ENCODE assay signal across 8 mouse cellular contexts in genomic region chr5:124628448-124629363, GRCm38 (mm10). TPM values are rescaled to one million over a fixed set of nuclear protein-coding genes. Genes with fewer than 3 reads are reported as not detected.
DNase-seq lines count a peak whose midpoint lies in the region; ATAC-seq and TF ChIP-seq lines count a peak whose summit lies in the region.

TSS of gene Atp6v0a2 (plus strand) at chr5:124628576.

- no peaks in the 10 kb centered on the region for H3K27me3 ChIP-seq in forebrain, embryonic 10.5 days (ENCODE audit: poor library complexity, severe bottlenecking)
- H3K27me3 ChIP-seq in heart, embryonic 15.5 days = no peaks in the 10 kb centered on the region
- H3K27me3 ChIP-seq in liver, embryonic 14.5 days (ENCODE audit: control insufficient read depth, insufficient read depth, low read length) = no peaks in the 10 kb centered on the region
- no peaks in the 10 kb centered on the region for H3K27me3 ChIP-seq in neural tube, embryonic 11.5 days (ENCODE audit: control insufficient read depth, insufficient read depth, low read length)
- H3K27me3 ChIP-seq in stomach, postnatal 0 days (ENCODE audit: control insufficient read depth, insufficient read depth, low read length) = no peaks in the 10 kb centered on the region

- peak within 1 kb of the TSS; percentile 85 for H3K9ac ChIP-seq in heart, embryonic 15.5 days
- H3K9ac ChIP-seq in liver, embryonic 14.5 days (replicated peaks) = peak within 1 kb of the TSS; percentile 67
- H3K9ac ChIP-seq in neural tube, embryonic 11.5 days (ENCODE audit: low read length) = peak within 1 kb of the TSS; percentile 83
- H3K9ac ChIP-seq in stomach, postnatal 0 days (ENCODE audit: low read length) = peak within 1 kb of the TSS; percentile 67

- TF ChIP-seq EP300 in liver, embryonic 14.5 days (IDR thresholded peaks at IDR 0.05; ENCODE audit: low read depth) = no peak
- TF ChIP-seq EP300 in stomach, postnatal 0 days (optimal IDR thresholded peaks at IDR 0.05) = no peak

- H3K36me3 ChIP-seq in forebrain, embryonic 10.5 days (replicated peaks) = peaks cover 37% of the 10 kb centered on the region
- H3K36me3 ChIP-seq in heart, embryonic 15.5 days = peaks cover 7% of the 10 kb centered on the region
- no peaks in the 10 kb centered on the region for H3K36me3 ChIP-seq in liver, embryonic 14.5 days (replicated peaks; ENCODE audit: control insufficient read depth, insufficient read depth, low read depth)
- H3K36me3 ChIP-seq in neural tube, embryonic 11.5 days (ENCODE audit: control insufficient read depth, insufficient read depth, low read length) = no peaks in the 10 kb centered on the region
- no peaks in the 10 kb centered on the region for H3K36me3 ChIP-seq in stomach, postnatal 0 days (ENCODE audit: control insufficient read depth, insufficient read depth, low read length)

- H3K27ac ChIP-seq in forebrain, embryonic 10.5 days = peak within 1 kb of the TSS; percentile 86
- H3K27ac ChIP-seq in heart, embryonic 15.5 days = peak within 1 kb of the TSS; percentile 92
- H3K27ac ChIP-seq in liver, embryonic 14.5 days = peak within 1 kb of the TSS; percentile 43
- H3K27ac ChIP-seq in neural tube, embryonic 11.5 days (ENCODE audit: low read depth, low read length) = no peak within 1 kb of the TSS
- peak within 1 kb of the TSS; percentile 82 for H3K27ac ChIP-seq in stomach, postnatal 0 days (replicated peaks)

- no peaks in the 10 kb centered on the region for H3K9me3 ChIP-seq in forebrain, embryonic 10.5 days
- H3K9me3 ChIP-seq in heart, embryonic 15.5 days (replicated peaks) = no peaks in the 10 kb centered on the region
- no peaks in the 10 kb centered on the region for H3K9me3 ChIP-seq in liver, embryonic 14.5 days (ENCODE audit: control insufficient read depth, low read length)
- no peaks in the 10 kb centered on the region for H3K9me3 ChIP-seq in neural tube, embryonic 11.5 days (ENCODE audit: control insufficient read depth, low read length)
- no peaks in the 10 kb centered on the region for H3K9me3 ChIP-seq in stomach, postnatal 0 days (ENCODE audit: control insufficient read depth, low read length)

- peak; percentile 93 for ATAC-seq in CD4-positive, CD25-positive, alpha-beta regulatory T cell, adult 4 months
- peak; percentile 95 for ATAC-seq in heart, embryonic 15.5 days (replicated peaks; ENCODE audit: insufficient number of reproducible peaks, insufficient read depth, low FRiP score, low read depth)
- ATAC-seq in liver, embryonic 14.5 days (ENCODE audit: insufficient read depth) = peak; percentile 95
- ATAC-seq in neural tube, embryonic 11.5 days (ENCODE audit: insufficient read depth, low FRiP score, low TSS enrichment) = peak; percentile 96
- peak; percentile 96 for ATAC-seq in stomach, postnatal 0 days (ENCODE audit: low FRiP score, low TSS enrichment)

- WGBS in forebrain, embryonic 10.5 days = under 1% methylated on average over 58 of the region's 58 CpGs
- under 1% methylated on average over 58 of the region's 58 CpGs for WGBS in heart, embryonic 15.5 days
- WGBS in liver, embryonic 14.5 days (ENCODE audit: insufficient replicate concordance) = under 1% methylated on average over 58 of the region's 58 CpGs
- WGBS in neural tube, embryonic 11.5 days = under 1% methylated on average over 57 of the region's 58 CpGs
- under 1% methylated on average over 49 of the region's 58 CpGs for WGBS in stomach, postnatal 0 days

- TF ChIP-seq CTCF in liver, embryonic 14.5 days (IDR thresholded peaks at IDR 0.05; ENCODE audit: low read depth) = no peak
- TF ChIP-seq CTCF in stomach, postnatal 0 days (IDR thresholded peaks at IDR 0.05; ENCODE audit: low read depth) = no peak

- H3K4me3 ChIP-seq in forebrain, embryonic 10.5 days = peak within 1 kb of the TSS; percentile 83
- H3K4me3 ChIP-seq in heart, embryonic 15.5 days = peak within 1 kb of the TSS; percentile 86
- H3K4me3 ChIP-seq in liver, embryonic 14.5 days (ENCODE audit: insufficient read depth in 1 of 2, low read depth in 2 of 2, low read length in 2 of 2) = peak within 1 kb of the TSS; percentile 84 to 91
- peak within 1 kb of the TSS; percentile 93 for H3K4me3 ChIP-seq in neural tube, embryonic 11.5 days (ENCODE audit: low read depth, low read length)
- H3K4me3 ChIP-seq in stomach, postnatal 0 days (ENCODE audit: low read depth, low read length) = peak within 1 kb of the TSS; percentile 55

- peaks cover 23% of the 10 kb centered on the region for H3K4me1 ChIP-seq in forebrain, embryonic 10.5 days
- peaks cover 20% of the 10 kb centered on the region for H3K4me1 ChIP-seq in heart, embryonic 15.5 days (replicated peaks)
- H3K4me1 ChIP-seq in liver, embryonic 14.5 days (replicated peaks; ENCODE audit: control insufficient read depth in 2 of 2, insufficient read depth in 2 of 2, low read length in 1 of 2) = peaks cover 10 to 15% of the 10 kb centered on the region in 2 experiments
- peaks cover 12% of the 10 kb centered on the region for H3K4me1 ChIP-seq in neural tube, embryonic 11.5 days (ENCODE audit: control insufficient read depth, insufficient read depth, low read length)
- peaks cover 5% of the 10 kb centered on the region; the same call in 1 of the 2 replicates for H3K4me1 ChIP-seq in stomach, postnatal 0 days (replicated peaks; ENCODE audit: control insufficient read depth, insufficient read depth)

- peak; percentile 84 for DNase-seq in c-Kit-negative CD71-positive TER-119-positive erythroid progenitor cells, embryonic 14.5 days (ENCODE audit: low read depth, low spot score)
- DNase-seq in forebrain, embryonic 10.5 days (ENCODE audit: extremely low spot score, low spot score) = peak; percentile 95
- DNase-seq in kidney, postnatal 25 days = peak; percentile 97
- peak; percentile 81 to 84 (median 83) for DNase-seq in liver, embryonic 14.5 days (ENCODE audit: low read depth in 3 of 3, low spot score in 3 of 3)
- DNase-seq in neural tube, embryonic 11.5 days (ENCODE audit: low spot score) = peak; percentile 92
- DNase-seq in stomach, postnatal 0 days (ENCODE audit: low spot score) = peak; percentile 96

- peak within 1 kb of the TSS; percentile 93 for H3K4me2 ChIP-seq in heart, embryonic 15.5 days
- H3K4me2 ChIP-seq in liver, embryonic 14.5 days (ENCODE audit: low read depth) = peak within 1 kb of the TSS; percentile 86
- H3K4me2 ChIP-seq in neural tube, embryonic 11.5 days (ENCODE audit: low read depth) = peak within 1 kb of the TSS; percentile 60
- H3K4me2 ChIP-seq in stomach, postnatal 0 days (replicated peaks; ENCODE audit: low read depth) = peak within 1 kb of the TSS; percentile 69

RNA-seq across cellular contexts. Expression of gene Atp6v0a2, which starts in this region (rescaled TPM):
- polyA plus RNA-seq in CD4-positive, CD25-positive, alpha-beta regulatory T cell, adult 4 months (2017; shearing (Covaris generic)) = 10 to 100 TPM; 31.0 to 57.7 TPM
- 45.4 and 46.3 TPM in 2 replicates for polyA plus RNA-seq in forebrain, embryonic 10.5 days (2016; fragmentation: Nextera tagmentation; extraction: Ambion mirVana)
- polyA plus RNA-seq in heart, embryonic 15.5 days (2015; fragmentation: Nextera tagmentation; extraction: Ambion mirVana) = 26.6 and 32.8 TPM in 2 replicates
- polyA plus RNA-seq in liver, embryonic 14.5 days (2012; rRNA removed) = 5.3 and 5.6 TPM in 2 replicates
- polyA plus RNA-seq in liver, embryonic 14.5 days (2014; fragmentation: Nextera tagmentation; extraction: Ambion mirVana) = 10.3 and 12.9 TPM in 2 replicates
- 50.4 and 51.0 TPM in 2 replicates for polyA plus RNA-seq in neural tube, embryonic 11.5 days (2014; fragmentation: Nextera tagmentation; extraction: Ambion mirVana)
- polyA plus RNA-seq in stomach, postnatal 0 days (2015; fragmentation: Nextera tagmentation; extraction: Ambion mirVana) = 27.2 and 29.2 TPM in 2 replicates
